Mouse (Mus musculus) midbrain, postnatal 0 days (tissue): Measurements from ENCODE around the gene Fscn3. TPM values are rescaled to one million over a fixed set of nuclear protein-coding genes. Genes with fewer than 3 reads are reported as not detected.

Experiments
- ATAC-seq: fragments of 200-750 bp; cut with Nextera tagmentation; 2 replicates; pipeline ENCODE4 v1.8.0; 2017; ENCODE audit warnings: moderate number of reproducible peaks, mild to moderate bottlenecking, moderate TSS enrichment, moderate library complexity; ENCODE audit not compliant: low FRiP score
- DNase-seq: peaks from one replicate; pipeline ENCODE4 v3.0.0-alpha.2; 2015; ENCODE audit warnings: low spot score
- H3K27ac ChIP-seq: fragments of 300-500 bp; sonication (generic); 2 replicates; pipeline ENCODE4 v1.5.1; 2014; ENCODE audit warnings: low read depth, mild to moderate bottlenecking, low read length, mixed read lengths
- H3K27me3 ChIP-seq: fragments of 300-500 bp; sonication (generic); 2 replicates; pipeline ENCODE4 v1.6.1; 2014; ENCODE audit warnings: low read length, control low read depth, mixed read lengths; ENCODE audit not compliant: insufficient read depth
- H3K36me3 ChIP-seq: fragments of 300-500 bp; sonication (generic); 2 replicates; pipeline ENCODE4 v1.6.1; 2014; ENCODE audit warnings: low read length, control low read depth, mixed read lengths; ENCODE audit not compliant: insufficient read depth
- H3K4me1 ChIP-seq: fragments of 300-500 bp; sonication (generic); 2 replicates; pipeline ENCODE4 v1.6.1; 2014; ENCODE audit warnings: mild to moderate bottlenecking, control low read depth, antibody characterized with exemption, low read length, mixed read lengths; ENCODE audit not compliant: insufficient read depth
- H3K4me2 ChIP-seq: fragments of 300-500 bp; sonication (generic); 2 replicates; pipeline ENCODE4 v1.6.1; 2014; ENCODE audit warnings: low read depth, mild to moderate bottlenecking, low read length, mixed read lengths; ENCODE audit not compliant: poor library complexity, severe bottlenecking
- H3K4me3 ChIP-seq: fragments of 300-500 bp; sonication (generic); 2 replicates; pipeline ENCODE4 v1.5.1; 2014; ENCODE audit warnings: low read depth, mild to moderate bottlenecking, low read length, moderate library complexity
- H3K9ac ChIP-seq: fragments of 300-500 bp; sonication (generic); replicated peaks from 2 replicates; pipeline ENCODE4 v1.6.1; 2014; ENCODE audit warnings: mild to moderate bottlenecking, low read length, moderate library complexity, mixed read lengths; ENCODE audit not compliant: poor library complexity, severe bottlenecking
- H3K9me3 ChIP-seq: fragments of 300-500 bp; sonication (generic); 2 replicates; pipeline ENCODE4 v1.6.1; 2016; ENCODE audit warnings: low read length, control low read depth
- CTCF ChIP-seq: IDR thresholded peaks from 2 replicates; pipeline ENCODE4 v1.5.1; 2016; ENCODE audit warnings: antibody characterized with exemption, mild to moderate bottlenecking
- WGBS: fragments of 180-500 bp; shearing (Covaris S2); extraction: QIAGEN DNeasy Blood & Tissue Kit; methylation state at CpG from one replicate; pipeline ENCODE4 v1.1.7; 2014; 5-methylcytosine and 5-hydroxymethylcytosine counted together
- polyA plus RNA-seq: library from polyadenylated mRNA; unstranded; fragments of >200 nt; fragmentation: Nextera tagmentation; extraction: Ambion mirVana; gene quantifications from 2 replicates; pipeline ENCODE4 v1.2.1, GENCODE M21; 2015
- total RNA-seq: library from RNA; depleted of rRNA; stranded (reverse); fragments of >200 nt; gene quantifications from 2 replicates; pipeline ENCODE4 v1.2.3, GENCODE M21; 2014

Gene Fscn3
- total and polyA plus RNA-seq, 2 experiments from 2014 or later = not detected

DNA sequence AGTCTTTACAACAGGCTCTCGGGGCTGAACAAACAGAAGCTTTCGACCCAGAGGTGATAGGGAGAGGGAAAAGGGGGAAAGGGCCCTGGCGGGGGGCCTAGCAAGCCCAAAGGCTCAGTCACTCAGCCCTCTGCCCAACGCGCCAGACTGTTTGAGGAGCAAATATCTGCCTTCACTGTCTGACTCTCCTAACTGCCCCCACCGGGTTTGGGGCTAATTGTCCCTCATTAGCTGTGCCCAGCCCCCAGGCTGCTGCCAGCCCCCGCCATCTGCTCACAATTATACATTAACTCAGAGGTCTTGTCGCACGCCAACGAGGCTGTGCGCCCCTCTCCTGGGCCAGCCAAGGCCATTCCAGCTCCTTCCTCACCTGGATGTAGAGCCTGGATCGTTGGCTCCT, 23.4 kb downstream of the Fscn3 start:
- H3K36me3 ChIP-seq = no peaks in the 10 kb centered on the region
- no peaks in the 10 kb centered on the region for H3K9me3 ChIP-seq
- ATAC-seq (no peak), DNase-seq (no peak)
- no peak for TF ChIP-seq CTCF
- no peaks in the 10 kb centered on the region for H3K4me1 ChIP-seq
- 3% methylated on average over 12 of the region's 12 CpGs for WGBS
- no peak overlapping the region for H3K4me2 ChIP-seq
- peaks cover 29% of the 10 kb centered on the region for H3K27me3 ChIP-seq
- no peak overlapping the region for H3K4me3 ChIP-seq
- no peak overlapping the region for H3K27ac ChIP-seq
- no peak overlapping the region for H3K9ac ChIP-seq

DNA sequence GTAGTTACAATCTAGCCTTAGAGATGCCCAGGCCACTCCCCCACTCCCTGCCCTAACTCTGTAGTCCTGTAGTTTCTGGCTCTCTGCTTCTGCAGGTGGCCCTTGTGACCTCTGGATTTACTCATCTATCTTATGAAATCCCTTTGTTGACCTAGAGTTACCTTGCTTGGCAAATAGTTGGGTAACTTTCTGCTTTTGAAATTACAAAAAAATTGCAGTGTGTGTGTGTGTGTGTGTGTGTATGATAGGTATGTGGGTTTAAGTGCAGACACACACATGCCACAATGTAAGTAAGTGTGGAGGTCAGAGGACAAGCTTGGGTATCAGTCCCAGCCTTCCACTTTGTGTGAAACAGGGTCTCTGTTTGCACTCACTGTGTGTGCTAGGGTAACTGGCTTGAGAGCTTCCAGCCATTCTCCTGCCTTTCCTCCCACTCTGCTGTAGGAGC, 31.7 kb downstream of the Fscn3 start:
- DNase-seq (no peak), ATAC-seq (no peak)
- H3K4me3 ChIP-seq = no peak overlapping the region
- no peak overlapping the region for H3K9ac ChIP-seq
- H3K36me3 ChIP-seq = no peaks in the 10 kb centered on the region
- H3K27ac ChIP-seq = no peak overlapping the region
- H3K4me2 ChIP-seq = no peak overlapping the region
- no peak for TF ChIP-seq CTCF
- H3K27me3 ChIP-seq = no peaks in the 10 kb centered on the region
- no peaks in the 10 kb centered on the region for H3K9me3 ChIP-seq
- H3K4me1 ChIP-seq = no peaks in the 10 kb centered on the region

DNA sequence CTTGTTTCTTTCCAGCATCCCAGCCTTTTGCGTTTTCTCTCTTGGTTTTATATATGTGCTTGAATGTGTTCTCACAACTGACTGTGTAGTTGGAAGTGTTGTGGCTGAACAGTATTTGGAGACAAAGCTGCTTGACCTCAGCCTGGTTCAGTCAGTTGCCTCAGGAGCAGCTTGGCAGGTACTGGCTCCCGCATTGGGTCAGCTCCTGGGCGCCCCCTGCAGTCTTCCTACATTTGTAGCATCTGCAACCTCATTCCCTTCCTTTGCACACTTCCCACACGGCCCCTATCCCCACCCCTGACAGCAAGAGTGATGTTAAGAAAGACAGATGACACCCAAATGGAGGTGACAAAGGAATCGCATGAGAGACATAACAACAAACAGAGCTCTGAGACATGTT, 32.9 kb downstream of the Fscn3 start:
- 10% methylated on average over 5 of the region's 5 CpGs for WGBS
- ATAC-seq (no peak), DNase-seq (peak; percentile 38)
- no peaks in the 10 kb centered on the region for H3K9me3 ChIP-seq
- no peak overlapping the region for H3K9ac ChIP-seq
- no peaks in the 10 kb centered on the region for H3K4me1 ChIP-seq
- no peak overlapping the region for H3K4me2 ChIP-seq
- TF ChIP-seq CTCF = peak; percentile 59
- H3K27ac ChIP-seq = no peak overlapping the region
- no peaks in the 10 kb centered on the region for H3K27me3 ChIP-seq
- H3K36me3 ChIP-seq = no peaks in the 10 kb centered on the region
- no peak overlapping the region for H3K4me3 ChIP-seq

DNA sequence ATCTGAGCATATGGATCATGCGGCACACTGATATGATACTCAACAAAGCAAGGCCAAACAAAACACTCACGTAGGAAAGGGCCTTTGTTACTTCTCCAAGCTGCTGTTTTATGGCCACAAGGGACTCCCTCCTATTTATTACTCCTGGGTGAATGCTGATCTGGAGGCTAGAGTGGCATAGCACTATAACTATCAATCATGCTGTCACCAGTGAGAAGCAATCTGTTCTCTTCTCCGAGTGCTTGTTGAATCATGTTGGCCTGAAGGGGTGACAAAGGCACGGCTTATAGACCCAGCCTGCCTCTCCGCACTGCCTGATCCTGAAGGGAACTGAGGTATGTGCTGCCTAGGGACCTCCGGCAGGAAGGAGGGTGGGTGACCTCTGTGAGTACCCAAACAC, 37.0 kb downstream of the Fscn3 start:
- no peaks in the 10 kb centered on the region for H3K9me3 ChIP-seq
- no peak overlapping the region for H3K4me3 ChIP-seq
- H3K36me3 ChIP-seq = no peaks in the 10 kb centered on the region
- no peak for DNase-seq
- H3K27me3 ChIP-seq = no peaks in the 10 kb centered on the region
- no peaks in the 10 kb centered on the region for H3K4me1 ChIP-seq
- H3K9ac ChIP-seq = no peak overlapping the region
- no peak overlapping the region for H3K4me2 ChIP-seq
- no peak for ATAC-seq
- WGBS = 72% methylated on average over 6 of the region's 6 CpGs
- H3K27ac ChIP-seq = no peak overlapping the region
- no peak for TF ChIP-seq CTCF

DNA sequence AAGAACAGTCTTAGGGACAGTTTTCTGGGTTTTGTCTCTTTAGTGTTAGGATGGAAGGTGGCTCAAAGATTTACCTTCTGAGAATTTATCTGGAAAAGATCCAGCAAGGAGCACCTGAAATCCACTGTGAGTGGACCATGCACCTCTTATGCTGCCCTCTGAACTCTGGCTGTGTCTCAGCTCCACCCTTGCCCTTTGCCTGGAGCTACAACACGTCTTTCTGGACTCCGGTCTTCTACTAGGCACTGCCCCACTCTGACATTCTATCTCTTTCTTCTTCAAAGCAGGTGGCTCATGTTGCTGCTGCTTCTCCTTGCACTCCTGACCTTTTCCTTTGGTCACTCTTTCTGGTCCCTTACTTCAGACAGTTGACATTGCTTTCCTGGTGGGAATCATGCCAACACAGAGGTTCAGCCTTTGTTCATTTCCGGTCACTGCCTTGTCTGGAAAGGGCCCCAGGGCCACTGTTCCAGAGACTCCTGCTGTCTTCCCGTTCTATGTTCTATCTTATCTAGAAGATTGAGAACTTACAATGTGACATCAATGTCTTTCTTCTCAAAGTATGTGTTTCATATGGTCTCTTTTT, 42.5 kb downstream of the Fscn3 start:
- Histone ChIP-seq H3K9ac (no peak overlapping the region), H3K4me3 (no peak overlapping the region), H3K27me3 (no peaks in the 10 kb centered on the region), H3K36me3 (no peaks in the 10 kb centered on the region), H3K9me3 (no peaks in the 10 kb centered on the region), H3K4me2 (no peak overlapping the region), H3K27ac (no peak overlapping the region), H3K4me1 (no peaks in the 10 kb centered on the region)
- WGBS = 76% methylated on average over 4 of the region's 4 CpGs
- TF ChIP-seq CTCF = no peak
- ATAC-seq = no peak
- DNase-seq = no peak

DNA sequence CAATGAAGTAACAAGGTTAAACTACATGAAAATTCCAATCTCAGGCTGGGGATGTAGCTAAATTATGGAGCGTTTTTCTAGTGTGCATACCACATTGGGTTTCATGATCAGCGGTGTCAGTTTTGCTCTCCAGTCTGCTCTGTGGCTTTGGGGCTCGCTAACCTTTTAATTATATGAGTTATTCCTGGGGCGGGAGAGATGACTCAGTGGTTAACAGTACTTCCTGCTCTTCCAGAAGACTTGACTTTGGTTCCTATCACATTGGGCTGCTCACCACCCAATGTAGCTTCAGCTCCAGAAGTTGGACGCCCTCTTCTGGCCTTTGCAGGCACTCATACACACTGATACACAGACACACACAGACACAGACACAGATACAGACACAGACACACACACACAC, 43.0 kb downstream of the Fscn3 start:
- no peaks in the 10 kb centered on the region for H3K9me3 ChIP-seq
- TF ChIP-seq CTCF = no peak
- no peak overlapping the region for H3K9ac ChIP-seq
- no peaks in the 10 kb centered on the region for H3K36me3 ChIP-seq
- ATAC-seq (no peak), DNase-seq (no peak)
- H3K27ac ChIP-seq = no peak overlapping the region
- WGBS = 90% methylated on average over 5 of the region's 5 CpGs
- no peak overlapping the region for H3K4me2 ChIP-seq
- no peak overlapping the region for H3K4me3 ChIP-seq
- no peaks in the 10 kb centered on the region for H3K4me1 ChIP-seq
- H3K27me3 ChIP-seq = no peaks in the 10 kb centered on the region
